Mouse (Mus musculus) embryonic facial prominence, embryonic 11.5 days (tissue): ENCODE measurements around the gene Rgs3. TPM values are rescaled to one million over a fixed set of nuclear protein-coding genes. Genes with fewer than 3 reads are reported as not detected.
A peak's percentile ranks its signal among the peaks of the same experiment; 100 is the strongest.

Experiments
- ATAC-seq: fragments of 200-750 bp; cut with Nextera tagmentation; replicated peaks from 2 replicates; pipeline ENCODE4 v1.8.0; 2017; ENCODE audit warnings: low read depth; ENCODE audit not compliant: insufficient number of reproducible peaks, low FRiP score, low TSS enrichment
- DNase-seq: peaks from one replicate; pipeline ENCODE4 v3.0.0-alpha.2; 2015; ENCODE audit warnings: low spot score
- H3K27ac ChIP-seq: fragments of 300-500 bp; sonication (generic); replicated peaks from 2 replicates; pipeline ENCODE4 v1.5.1; 2014; ENCODE audit warnings: mild to moderate bottlenecking, low read depth, low read length, control low read depth
- H3K27me3 ChIP-seq: fragments of 300-500 bp; sonication (generic); 2 replicates; pipeline ENCODE4 v1.6.1; 2014; ENCODE audit warnings: mild to moderate bottlenecking, low read length, moderate library complexity, mixed read lengths; ENCODE audit not compliant: control insufficient read depth, insufficient read depth
- H3K36me3 ChIP-seq: fragments of 300-500 bp; sonication (generic); replicated peaks from 2 replicates; pipeline ENCODE4 v1.6.1; 2014; ENCODE audit warnings: low read depth, mild to moderate bottlenecking, low read length, moderate library complexity, mixed read lengths; ENCODE audit not compliant: control insufficient read depth, insufficient read depth
- H3K4me1 ChIP-seq: fragments of 300-500 bp; sonication (generic); 2 replicates; pipeline ENCODE4 v1.6.1; 2014; ENCODE audit warnings: low read length, mixed read lengths; ENCODE audit not compliant: control insufficient read depth, insufficient read depth
- H3K4me2 ChIP-seq: fragments of 300-500 bp; sonication (generic); 2 replicates; pipeline ENCODE4 v1.6.1; 2014; ENCODE audit warnings: low read depth, mild to moderate bottlenecking, control low read depth, low read length, moderate library complexity
- H3K4me3 ChIP-seq: fragments of 300-500 bp; sonication (generic); 2 replicates; pipeline ENCODE4 v1.5.1; 2014; ENCODE audit warnings: low read depth, low read length, control low read depth
- H3K9ac ChIP-seq: fragments of 300-500 bp; sonication (generic); replicated peaks from 2 replicates; pipeline ENCODE4 v1.6.1; 2014; ENCODE audit warnings: mild to moderate bottlenecking, control low read depth, low read length
- H3K9me3 ChIP-seq: fragments of 300-500 bp; sonication (generic); replicated peaks from 2 replicates; pipeline ENCODE4 v1.6.1; 2016; ENCODE audit warnings: mild to moderate bottlenecking, low read length, inconsistent platforms, mixed read lengths; ENCODE audit not compliant: control insufficient read depth
- WGBS: fragments of 180-500 bp; shearing (Covaris S2); extraction: QIAGEN DNeasy Blood & Tissue Kit; methylation state at CpG from one replicate; pipeline ENCODE4 v1.1.7; 2014; 5-methylcytosine and 5-hydroxymethylcytosine counted together
- polyA plus RNA-seq: library from polyadenylated mRNA; unstranded; fragments of >200 nt; fragmentation: Nextera tagmentation; extraction: Ambion mirVana; gene quantifications from 2 replicates; pipeline ENCODE4 v1.2.1, GENCODE M21; 2014

Gene Rgs3
- polyA plus RNA-seq, 1 experiment from 2014 or later = 24.8 TPM

DNA sequence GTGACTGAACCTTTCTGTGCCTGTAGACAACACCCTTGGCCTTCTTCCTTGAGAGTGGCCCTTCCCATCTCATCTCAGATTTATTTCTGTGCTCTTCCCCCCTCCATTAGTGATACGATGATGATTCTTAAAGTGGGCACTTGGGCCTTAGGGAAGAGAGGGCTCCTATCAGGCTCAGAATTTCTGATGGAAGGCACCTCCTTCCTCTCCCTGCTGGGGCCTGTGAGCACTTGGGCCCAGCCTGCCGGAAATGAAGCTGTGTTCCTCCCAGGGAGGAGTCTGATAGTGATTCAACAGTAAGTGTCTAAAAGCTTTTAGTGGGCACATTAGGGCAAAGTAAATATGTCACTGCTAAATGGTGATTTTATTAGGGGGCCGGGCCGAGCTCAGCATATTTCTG, 67.7 kb downstream of the Rgs3 start:
- H3K4me1 ChIP-seq = peaks cover 8% of the 10 kb centered on the region
- DNase-seq (no peak), ATAC-seq (no peak)
- no peak overlapping the region for H3K9ac ChIP-seq
- no peaks in the 10 kb centered on the region for H3K36me3 ChIP-seq
- WGBS = 82% methylated on average over 4 of the region's 4 CpGs
- H3K4me2 ChIP-seq = no peak overlapping the region
- no peak overlapping the region for H3K4me3 ChIP-seq
- H3K9me3 ChIP-seq = no peaks in the 10 kb centered on the region
- H3K27me3 ChIP-seq = no peaks in the 10 kb centered on the region
- no peak overlapping the region for H3K27ac ChIP-seq

DNA sequence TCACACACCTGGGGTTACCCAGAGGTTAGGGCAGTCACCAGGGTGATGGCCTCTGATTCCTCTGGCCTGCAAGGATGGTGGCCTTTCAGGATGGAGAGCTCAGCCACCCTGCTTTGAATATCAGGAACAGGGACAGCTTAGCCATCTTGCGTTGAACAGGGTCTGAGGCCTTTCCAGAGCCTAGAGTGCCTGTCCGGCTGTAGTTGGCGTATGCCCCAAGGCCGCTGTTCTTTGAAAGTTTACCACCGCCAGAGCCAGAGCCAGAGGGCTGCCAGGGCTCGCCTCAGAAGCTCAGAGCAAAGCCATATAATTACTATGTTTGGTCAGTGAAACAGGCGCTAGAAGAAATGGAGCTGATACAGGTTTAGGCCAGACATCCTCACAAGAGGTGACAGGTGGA, 68.9 kb downstream of the Rgs3 start:
- ATAC-seq (no peak), DNase-seq (no peak)
- no peak overlapping the region for H3K27ac ChIP-seq
- H3K9ac ChIP-seq = no peak overlapping the region
- no peaks in the 10 kb centered on the region for H3K27me3 ChIP-seq
- no peak overlapping the region for H3K4me3 ChIP-seq
- H3K9me3 ChIP-seq = no peaks in the 10 kb centered on the region
- 80% methylated on average over 7 of the region's 7 CpGs for WGBS
- no peak overlapping the region for H3K4me2 ChIP-seq
- H3K4me1 ChIP-seq = peaks cover 8% of the 10 kb centered on the region
- no peaks in the 10 kb centered on the region for H3K36me3 ChIP-seq

DNA sequence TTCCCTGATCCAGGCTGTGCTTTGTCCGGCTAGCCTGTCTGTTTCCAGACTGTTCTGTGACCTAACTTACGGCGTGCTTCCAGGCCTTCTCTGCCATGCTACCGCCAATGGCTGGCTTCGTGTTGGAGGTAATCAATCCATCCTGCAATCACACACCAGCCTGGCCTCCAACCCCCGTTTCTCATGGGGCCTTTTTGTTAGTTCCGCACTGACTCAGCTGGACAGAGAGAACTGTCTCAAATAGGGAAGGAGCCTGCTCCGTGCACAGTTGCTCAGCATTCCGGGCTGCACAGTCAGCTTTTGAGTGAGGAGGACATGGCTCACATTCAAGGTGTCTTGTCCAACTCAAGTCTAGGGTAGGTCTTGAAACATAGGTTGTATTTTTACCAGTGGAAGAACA, 69.8 kb downstream of the Rgs3 start:
- Histone ChIP-seq H3K9me3 (no peaks in the 10 kb centered on the region), H3K9ac (0 out of 2 replicates have a peak overlapping the region, but pooled peaks have one; percentile 13), H3K27ac (no peak overlapping the region), H3K4me2 (no peak overlapping the region), H3K4me3 (no peak overlapping the region), H3K27me3 (no peaks in the 10 kb centered on the region), H3K4me1 (peaks cover 8% of the 10 kb centered on the region), H3K36me3 (no peaks in the 10 kb centered on the region)
- 55% methylated on average over 9 of the region's 9 CpGs for WGBS
- ATAC-seq = no peak
- no peak for DNase-seq

GRCm38 (mm10) chr4:62629905-62630304, 70.3 kb downstream of the Rgs3 start:
- 37% methylated on average over 4 of the region's 4 CpGs for WGBS
- Histone ChIP-seq H3K27ac (no peak overlapping the region), H3K4me1 (peaks cover 8% of the 10 kb centered on the region), H3K9ac (no peak overlapping the region), H3K27me3 (no peaks in the 10 kb centered on the region), H3K9me3 (no peaks in the 10 kb centered on the region), H3K4me2 (no peak overlapping the region), H3K4me3 (no peak overlapping the region), H3K36me3 (no peaks in the 10 kb centered on the region)
- no peak for DNase-seq
- no peak for ATAC-seq

GRCm38 (mm10) chr4:62633243-62633642, 73.6 kb downstream of the Rgs3 start:
- Histone ChIP-seq H3K4me2 (no peak overlapping the region), H3K27ac (no peak overlapping the region), H3K4me3 (no peak overlapping the region), H3K36me3 (no peaks in the 10 kb centered on the region), H3K4me1 (no peaks in the 10 kb centered on the region; the same call in none of the 2 replicates), H3K9ac (no peak overlapping the region), H3K9me3 (no peaks in the 10 kb centered on the region), H3K27me3 (no peaks in the 10 kb centered on the region)
- no peak for DNase-seq
- WGBS = 96% methylated on average over 4 of the region's 4 CpGs
- ATAC-seq = no peak

GRCm38 (mm10) chr4:62634054-62634591, 74.5 kb downstream of the Rgs3 start:
- H3K36me3 ChIP-seq = no peaks in the 10 kb centered on the region
- no peak overlapping the region for H3K4me2 ChIP-seq
- H3K9me3 ChIP-seq = no peaks in the 10 kb centered on the region
- ATAC-seq (no peak), DNase-seq (no peak)
- H3K27ac ChIP-seq = no peak overlapping the region
- H3K4me1 ChIP-seq = no peaks in the 10 kb centered on the region; the same call in none of the 2 replicates
- H3K27me3 ChIP-seq = no peaks in the 10 kb centered on the region
- H3K4me3 ChIP-seq = no peak overlapping the region
- no peak overlapping the region for H3K9ac ChIP-seq
- 27% methylated on average over 12 of the region's 13 CpGs for WGBS

- no peak overlapping the region for H3K27ac ChIP-seq
- 74% methylated on average over 2 of the region's 2 CpGs for WGBS
- H3K27me3 ChIP-seq = no peaks in the 10 kb centered on the region
- ATAC-seq (no peak), DNase-seq (no peak)
- no peaks in the 10 kb centered on the region for H3K9me3 ChIP-seq
- no peaks in the 10 kb centered on the region; the same call in 1 of the 2 replicates for H3K4me1 ChIP-seq
- H3K4me3 ChIP-seq = no peak overlapping the region
- H3K4me2 ChIP-seq = no peak overlapping the region
- H3K9ac ChIP-seq = no peak overlapping the region
- no peaks in the 10 kb centered on the region for H3K36me3 ChIP-seq
These were observed 75.2 kb downstream of the Rgs3 start for GRCm38 (mm10) chr4:62634840-62635239.

GRCm38 (mm10) chr4:62636047-62636446, 76.4 kb downstream of the Rgs3 start:
- H3K27ac ChIP-seq = no peak overlapping the region
- no peak overlapping the region for H3K4me2 ChIP-seq
- no peak overlapping the region for H3K4me3 ChIP-seq
- no peak overlapping the region for H3K9ac ChIP-seq
- no peaks in the 10 kb centered on the region for H3K36me3 ChIP-seq
- ATAC-seq = no peak
- H3K4me1 ChIP-seq = no peaks in the 10 kb centered on the region; the same call in 1 of the 2 replicates
- H3K27me3 ChIP-seq = no peaks in the 10 kb centered on the region
- H3K9me3 ChIP-seq = no peaks in the 10 kb centered on the region
- 89% methylated on average over 6 of the region's 6 CpGs for WGBS
- DNase-seq = no peak
